Mouse (Mus musculus) limb, embryonic 10.5 days (tissue): ENCODE results near the gene Gabrg3. TPM values are rescaled to one million over a fixed set of nuclear protein-coding genes. Genes with fewer than 3 reads are reported as not detected.

ENCODE experiments used
- DNase-seq: peaks from one replicate; pipeline ENCODE4 v3.0.0-alpha.2; 2017; ENCODE audit warnings: low spot score
- H3K27ac ChIP-seq: fragments of 300-500 bp; sonication (generic); 2 replicates; pipeline ENCODE4 v1.5.1; 2016; ENCODE audit warnings: mild to moderate bottlenecking
- H3K27me3 ChIP-seq: fragments of 300-500 bp; sonication (generic); 2 replicates; pipeline ENCODE4 v1.6.1; 2016; ENCODE audit warnings: low read depth, mild to moderate bottlenecking; ENCODE audit not compliant: poor library complexity, severe bottlenecking
- H3K36me3 ChIP-seq: fragments of 300-500 bp; sonication (generic); 2 replicates; pipeline ENCODE4 v1.6.1; 2016; ENCODE audit warnings: mild to moderate bottlenecking, moderate library complexity
- H3K4me1 ChIP-seq: fragments of 300-500 bp; sonication (generic); 2 replicates; pipeline ENCODE4 v1.6.1; 2016
- H3K4me3 ChIP-seq: fragments of 300-500 bp; sonication (generic); 2 replicates; pipeline ENCODE4 v1.5.1; 2016; ENCODE audit warnings: mild to moderate bottlenecking, moderate library complexity
- H3K9me3 ChIP-seq: fragments of 300-500 bp; sonication (generic); replicated peaks from 2 replicates; pipeline ENCODE4 v1.6.1; 2016; ENCODE audit warnings: mild to moderate bottlenecking
- WGBS: fragments of 180-500 bp; shearing (Covaris S2); methylation state at CpG from one replicate; pipeline ENCODE4 v1.1.7; 2016; 5-methylcytosine and 5-hydroxymethylcytosine counted together
- polyA plus RNA-seq: library from polyadenylated mRNA; unstranded; fragments of >200 nt; fragmentation: Nextera tagmentation; extraction: Ambion mirVana; gene quantifications from 2 replicates; pipeline ENCODE4 v1.2.1, GENCODE M21; 2016

Gabrg3 gene
- polyA plus RNA-seq, result 0.28 and 0.34 TPM in 2 replicates

GRCm38 (mm10) chr7:57386517-57387340 is at the start of gene Gabrg3:
TSS of gene Gabrg3 (minus strand) at chr7:57387188.
- WGBS, result 1% methylated on average over 70 of the region's 71 CpGs

GRCm38 (mm10) chr7:57422675-57423074 is 35.7 kb upstream of the Gabrg3 start:
- Histone ChIP-seq H3K4me1 (no peaks in the 10 kb centered on the region), H3K27ac (no peak overlapping the region), H3K4me3 (no peak overlapping the region), H3K36me3 (no peaks in the 10 kb centered on the region), H3K9me3 (no peaks in the 10 kb centered on the region), H3K27me3 (no peaks in the 10 kb centered on the region)
- 79% methylated on average over 1 of the region's 1 CpGs for WGBS
- no peak for DNase-seq

More at GRCm38 (mm10) chr7:57386517-57387340, at the start of gene Gabrg3:
- peak; percentile 47 for DNase-seq
- peak within 1 kb of the TSS; percentile 63 for H3K4me3 ChIP-seq
- H3K27me3 ChIP-seq, result peaks cover 46% of the 10 kb centered on the region
- H3K4me1 ChIP-seq, result peaks cover 10% of the 10 kb centered on the region
- H3K36me3 ChIP-seq, result no peaks in the 10 kb centered on the region
- H3K27ac ChIP-seq, result no peak within 1 kb of the TSS
- H3K9me3 ChIP-seq, result no peaks in the 10 kb centered on the region

GRCm38 (mm10) chr7:57421044-57421443 is 34.1 kb upstream of the Gabrg3 start:
- Histone ChIP-seq H3K27ac (no peak overlapping the region), H3K27me3 (no peaks in the 10 kb centered on the region), H3K9me3 (no peaks in the 10 kb centered on the region), H3K4me1 (no peaks in the 10 kb centered on the region), H3K4me3 (no peak overlapping the region), H3K36me3 (no peaks in the 10 kb centered on the region)
- 91% methylated on average over 1 of the region's 1 CpGs for WGBS
- no peak for DNase-seq

GRCm38 (mm10) chr7:57419392-57419791 is 32.4 kb upstream of the Gabrg3 start, which contains the start of gene Gabrb3:
TSS of gene Gabrb3 (plus strand) at chr7:57419692.
- no peaks in the 10 kb centered on the region for H3K9me3 ChIP-seq
- no peaks in the 10 kb centered on the region for H3K36me3 ChIP-seq
- H3K4me1 ChIP-seq, result no peaks in the 10 kb centered on the region
- WGBS, result 98% methylated on average over 2 of the region's 2 CpGs
- no peak for DNase-seq
- H3K27ac ChIP-seq, result no peak within 1 kb of the TSS
- no peaks in the 10 kb centered on the region for H3K27me3 ChIP-seq
- no peak within 1 kb of the TSS for H3K4me3 ChIP-seq

GRCm38 (mm10) chr7:57412896-57413295 is 25.9 kb upstream of the Gabrg3 start:
- Histone ChIP-seq H3K27me3 (no peaks in the 10 kb centered on the region), H3K36me3 (no peaks in the 10 kb centered on the region), H3K27ac (no peak overlapping the region), H3K9me3 (no peaks in the 10 kb centered on the region), H3K4me1 (no peaks in the 10 kb centered on the region), H3K4me3 (no peak overlapping the region)
- DNase-seq, result no peak
- WGBS, result 52% methylated on average over 1 of the region's 1 CpGs

- H3K36me3 ChIP-seq, result no peaks in the 10 kb centered on the region
- H3K27ac ChIP-seq, result no peak overlapping the region
- WGBS, result 92% methylated on average over 4 of the region's 4 CpGs
- H3K9me3 ChIP-seq, result no peaks in the 10 kb centered on the region
- no peaks in the 10 kb centered on the region for H3K4me1 ChIP-seq
- H3K4me3 ChIP-seq, result no peak overlapping the region
- no peak for DNase-seq
- H3K27me3 ChIP-seq, result no peaks in the 10 kb centered on the region
These were observed 24.2 kb upstream of the Gabrg3 start for GRCm38 (mm10) chr7:57411163-57411562.

GRCm38 (mm10) chr7:57393551-57393950 is 6.6 kb upstream of the Gabrg3 start:
- WGBS, result 90% methylated on average over 4 of the region's 4 CpGs
- Histone ChIP-seq H3K4me1 (peaks cover 6% of the 10 kb centered on the region; the same call in 1 of the 2 replicates), H3K36me3 (no peaks in the 10 kb centered on the region), H3K9me3 (no peaks in the 10 kb centered on the region), H3K27ac (no peak overlapping the region), H3K27me3 (peaks cover under 1% of the 10 kb centered on the region), H3K4me3 (no peak overlapping the region)
- no peak for DNase-seq

- 43% methylated on average over 4 of the region's 4 CpGs for WGBS
- Histone ChIP-seq H3K4me1 (peaks cover 16% of the 10 kb centered on the region), H3K9me3 (no peaks in the 10 kb centered on the region), H3K36me3 (no peaks in the 10 kb centered on the region), H3K4me3 (no peak overlapping the region), H3K27me3 (peaks cover 36% of the 10 kb centered on the region), H3K27ac (no peak overlapping the region)
- no peak for DNase-seq
These were observed 3.1 kb upstream of the Gabrg3 start for GRCm38 (mm10) chr7:57390046-57390445.

- WGBS, result 28% methylated on average over 6 of the region's 6 CpGs
- peak overlapping the region; percentile 63 for H3K4me3 ChIP-seq
- DNase-seq, result no peak
- H3K4me1 ChIP-seq, result peaks cover 13% of the 10 kb centered on the region
- peaks cover 46% of the 10 kb centered on the region for H3K27me3 ChIP-seq
- H3K36me3 ChIP-seq, result no peaks in the 10 kb centered on the region
- no peaks in the 10 kb centered on the region for H3K9me3 ChIP-seq
- H3K27ac ChIP-seq, result no peak overlapping the region
These were observed 310 bp upstream of the Gabrg3 start for GRCm38 (mm10) chr7:57387341-57387654.

- H3K4me1 ChIP-seq, result peaks cover 10% of the 10 kb centered on the region
- H3K9me3 ChIP-seq, result no peaks in the 10 kb centered on the region
- H3K36me3 ChIP-seq, result no peaks in the 10 kb centered on the region
- no peak overlapping the region for H3K27ac ChIP-seq
- WGBS, result 36% methylated on average over 4 of the region's 4 CpGs
- H3K27me3 ChIP-seq, result peaks cover 46% of the 10 kb centered on the region
- DNase-seq, result no peak
- H3K4me3 ChIP-seq, result no peak overlapping the region
These were observed 2.9 kb downstream of the Gabrg3 start for GRCm38 (mm10) chr7:57384112-57384511.

GRCm38 (mm10) chr7:57366013-57366390 is 21.0 kb downstream of the Gabrg3 start:
- Histone ChIP-seq H3K36me3 (no peaks in the 10 kb centered on the region), H3K27me3 (no peaks in the 10 kb centered on the region), H3K4me3 (no peak overlapping the region), H3K4me1 (no peaks in the 10 kb centered on the region), H3K27ac (no peak overlapping the region), H3K9me3 (no peaks in the 10 kb centered on the region)
- no peak for DNase-seq
- WGBS, result 91% methylated on average over 5 of the region's 5 CpGs

GRCm38 (mm10) chr7:57365134-57366012 is 21.6 kb downstream of the Gabrg3 start:
- 87% methylated on average over 5 of the region's 5 CpGs for WGBS

GRCm38 (mm10) chr7:57363812-57364211 is 23.2 kb downstream of the Gabrg3 start:
- no peak for DNase-seq
- H3K4me1 ChIP-seq, result no peaks in the 10 kb centered on the region
- H3K36me3 ChIP-seq, result no peaks in the 10 kb centered on the region
- WGBS, result 90% methylated on average over 6 of the region's 6 CpGs
- H3K4me3 ChIP-seq, result no peak overlapping the region
- no peak overlapping the region for H3K27ac ChIP-seq
- H3K9me3 ChIP-seq, result no peaks in the 10 kb centered on the region
- no peaks in the 10 kb centered on the region for H3K27me3 ChIP-seq

More at GRCm38 (mm10) chr7:57365134-57366012, 21.6 kb downstream of the Gabrg3 start:
- H3K4me3 ChIP-seq, result no peak overlapping the region
- no peak for DNase-seq
- no peaks in the 10 kb centered on the region for H3K9me3 ChIP-seq
- H3K27me3 ChIP-seq, result no peaks in the 10 kb centered on the region
- no peak overlapping the region for H3K27ac ChIP-seq
- no peaks in the 10 kb centered on the region for H3K4me1 ChIP-seq
- no peaks in the 10 kb centered on the region for H3K36me3 ChIP-seq
